Mouse (Mus musculus): ENCODE data around the gene Pebp1. TPM values are rescaled to one million over a fixed set of nuclear protein-coding genes. Genes with fewer than 3 reads are reported as not detected.

Pebp1 gene
- total RNA-seq (2021): 100 to 1,000 TPM; 333 to 344 TPM
- long read RNA-seq, experiment 1, transcript Pebp1-201 (4 exons, 1,240 nt): major isoform, 332 of 346 reads
- long read RNA-seq, experiment 1, partial matches to known transcripts: 4 of 346 reads
- long read RNA-seq, experiment 1, other reads (novel, unspliced or antisense): 10 of 346 reads
- long read RNA-seq, experiment 2, transcript Pebp1-201 (4 exons, 1,240 nt): major isoform, 468 of 484 reads
- long read RNA-seq, experiment 2, partial matches to known transcripts: 3 of 484 reads
- long read RNA-seq, experiment 2, other reads (novel, unspliced or antisense): 13 of 484 reads

GRCm38 (mm10) chr5:117286831-117287822 is at the start of gene Pebp1:
TSS of gene Pebp1 (minus strand) at chr5:117287625.
- peak; percentile 99 for DNase-seq
- Histone ChIP-seq H3K4me3 (peak within 1 kb of the TSS; percentile 90), H3K27ac (peak within 1 kb of the TSS; percentile 88)
- peak; percentile 19; the same call in 1 of the 2 replicates for TF ChIP-seq CTCF (IDR thresholded peaks at IDR 0.05)
- intact Hi-C loops (cut with DNase I): loop anchor here (5.0 kb wide), 1 partner anchor 170 kb away; the partner anchor contains the start of gene Suds3

GRCm38 (mm10) chr5:117330457-117330856 is 43.0 kb upstream of the Pebp1 start:
- intact Hi-C loops (cut with DNase I): no loop called here
- peak; percentile 11 for DNase-seq
- Histone ChIP-seq H3K27ac (no peak overlapping the region), H3K4me3 (no peak overlapping the region)
- TF ChIP-seq CTCF (IDR thresholded peaks at IDR 0.05): no peak

- H3K27ac ChIP-seq: no peak overlapping the region
- intact Hi-C loops (cut with DNase I): no loop called here
- TF ChIP-seq CTCF (IDR thresholded peaks at IDR 0.05): no peak
- no peak overlapping the region for H3K4me3 ChIP-seq
- no peak for DNase-seq
Observed at GRCm38 (mm10) chr5:117326408-117326807, 39.0 kb upstream of the Pebp1 start.

GRCm38 (mm10) chr5:117323751-117324150 is 36.3 kb upstream of the Pebp1 start:
- TF ChIP-seq CTCF (IDR thresholded peaks at IDR 0.05): no peak
- intact Hi-C loops (cut with DNase I): no loop called here
- DNase-seq: no peak
- H3K4me3 ChIP-seq: no peak overlapping the region
- H3K27ac ChIP-seq: no peak overlapping the region

GRCm38 (mm10) chr5:117318741-117319629 is 31.6 kb upstream of the Pebp1 start, which contains the start of gene Vsig10:
TSS of gene Vsig10 (plus strand) at chr5:117319083.
- intact Hi-C loops (cut with DNase I): loop anchor here (2.0 kb wide), 1 partner anchor 38 kb away; the partner anchor contains the start of gene Wsb2
- TF ChIP-seq CTCF (IDR thresholded peaks at IDR 0.05): peak; percentile 18; the same call in 1 of the 2 replicates
- peak within 1 kb of the TSS; percentile 96 for H3K27ac ChIP-seq

GRCm38 (mm10) chr5:117314587-117315428 is 27.4 kb upstream of the Pebp1 start:
- no peak overlapping the region for H3K4me3 ChIP-seq
- TF ChIP-seq CTCF (IDR thresholded peaks at IDR 0.05): no peak
- H3K27ac ChIP-seq: no peak overlapping the region
- DNase-seq: no peak
- intact Hi-C loops (cut with DNase I): no loop called here

More at GRCm38 (mm10) chr5:117318741-117319629, 31.6 kb upstream of the Pebp1 start, which contains the start of gene Vsig10:
- H3K4me3 ChIP-seq: peak within 1 kb of the TSS; percentile 70
- DNase-seq: peak; percentile 86

- H3K4me3 ChIP-seq: peak overlapping the region; percentile 64
- TF ChIP-seq CTCF (IDR thresholded peaks at IDR 0.05): no peak
- peak overlapping the region; percentile 31 for H3K27ac ChIP-seq
- intact Hi-C loops (cut with DNase I): no loop called here
- no peak for DNase-seq
Observed at GRCm38 (mm10) chr5:117313909-117314308, 26.5 kb upstream of the Pebp1 start.

GRCm38 (mm10) chr5:117313420-117313819 is 26.0 kb upstream of the Pebp1 start:
- H3K4me3 ChIP-seq: peak overlapping the region; percentile 64
- intact Hi-C loops (cut with DNase I): no loop called here
- peak overlapping the region; percentile 31 for H3K27ac ChIP-seq
- peak; percentile 71 for DNase-seq
- no peak for TF ChIP-seq CTCF (IDR thresholded peaks at IDR 0.05)

- peak; percentile 85 for DNase-seq
- TF ChIP-seq CTCF (IDR thresholded peaks at IDR 0.05): peak; percentile 98
- Histone ChIP-seq H3K4me3 (peak overlapping the region; percentile 56), H3K27ac (no peak overlapping the region; the same call in 1 of the 2 replicates)
- intact Hi-C loops (cut with DNase I): loop anchor here (5.0 kb wide), 4 partner anchors 80 to 190 kb away; partner anchors contain the start of genes Rfc5 and Suds3
Observed at GRCm38 (mm10) chr5:117307699-117308098, 20.3 kb upstream of the Pebp1 start.

GRCm38 (mm10) chr5:117306826-117307225 is 19.4 kb upstream of the Pebp1 start:
- no peak overlapping the region for H3K4me3 ChIP-seq
- H3K27ac ChIP-seq: no peak overlapping the region
- intact Hi-C loops (cut with DNase I): loop anchor here (5.0 kb wide), 4 partner anchors 80 to 190 kb away; partner anchors contain the start of genes Rfc5 and Suds3
- TF ChIP-seq CTCF (IDR thresholded peaks at IDR 0.05): peak; percentile 20; the same call in 1 of the 2 replicates
- no peak for DNase-seq

Measured in gastrocnemius, adult 2 months (tissue).